Mouse (Mus musculus): ENCODE results near the gene Olfr1118. TPM values are rescaled to one million over a fixed set of nuclear protein-coding genes. Genes with fewer than 3 reads are reported as not detected.
"Not testable (repeated sequence)": the region's sequence is repeated elsewhere in the genome, so short reads cannot be mapped to it uniquely, and the experiment has no call there.

The Olfr1118 gene
- polyA plus RNA-seq (2016; fragmentation: Nextera tagmentation; extraction: Ambion mirVana), result not detected in 2 replicates

DNA sequence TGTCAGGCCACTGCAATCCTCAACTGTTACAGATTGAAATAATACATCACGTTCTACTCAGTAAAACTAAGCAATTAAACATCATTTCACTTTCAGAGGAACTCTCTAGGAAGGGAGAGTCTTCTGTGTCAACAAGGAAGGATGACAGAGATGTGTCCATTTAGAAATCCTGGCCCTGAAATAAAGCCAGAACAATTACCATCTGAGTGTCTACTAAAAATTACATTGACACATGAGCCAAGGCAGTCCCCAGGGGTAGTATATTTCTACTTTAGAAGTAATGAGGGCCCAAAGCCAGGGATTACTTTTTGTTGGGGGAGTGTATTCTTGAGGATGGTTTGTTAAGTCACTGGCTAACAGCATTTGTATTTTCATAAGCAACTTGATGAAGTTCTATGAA lies at the start of gene Olfr1118:
Gene Olfr1118, plus strand, starts transcription at position 301 of the 400 bp plus-strand sequence.
- Histone ChIP-seq H3K27ac (no peak within 1 kb of the TSS), H3K9ac (no peak within 1 kb of the TSS), H3K9me3 (no peaks in the 10 kb centered on the region), H3K4me1 (no peaks in the 10 kb centered on the region), H3K27me3 (no peaks in the 10 kb centered on the region), H3K4me2 (replicated peaks) (no peak within 1 kb of the TSS), H3K4me3 (no peak within 1 kb of the TSS), H3K36me3 (no peaks in the 10 kb centered on the region)
- WGBS, result 64% methylated on average over 1 of the region's 1 CpGs
- no peak for ATAC-seq (ENCODE audit: insufficient number of reproducible peaks, insufficient read depth, low FRiP score, low TSS enrichment)

DNA sequence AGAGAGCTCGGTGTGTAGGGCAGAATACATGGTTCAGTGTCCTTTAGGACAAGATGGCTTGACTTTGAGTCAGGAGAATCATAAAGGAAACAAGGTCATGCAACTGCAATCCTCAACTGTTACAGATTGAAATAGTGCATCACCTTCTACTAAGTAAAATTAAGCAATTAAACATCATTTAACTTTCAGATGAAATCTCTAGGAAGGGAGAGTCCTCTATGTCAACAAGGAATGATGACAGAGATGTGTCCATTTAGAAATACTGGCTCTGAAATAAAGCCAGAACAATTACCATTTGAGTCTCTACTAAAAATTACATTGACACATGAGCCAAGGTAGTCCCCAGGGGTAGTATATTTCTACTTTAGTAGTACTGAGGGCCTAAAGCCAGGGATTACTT lies 40.1 kb upstream of the Olfr1118 start, which contains the start of gene Olfr1116:
Gene Olfr1116, plus strand, starts transcription at position 301 of the 400 bp plus-strand sequence.
- Histone ChIP-seq H3K4me3 (no peak within 1 kb of the TSS), H3K9me3 (no peaks in the 10 kb centered on the region), H3K4me2 (replicated peaks) (no peak within 1 kb of the TSS), H3K27me3 (no peaks in the 10 kb centered on the region), H3K27ac (no peak within 1 kb of the TSS), H3K4me1 (no peaks in the 10 kb centered on the region), H3K9ac (no peak within 1 kb of the TSS), H3K36me3 (no peaks in the 10 kb centered on the region)
- WGBS, result 84% methylated on average over 1 of the region's 1 CpGs
- ATAC-seq (ENCODE audit: insufficient number of reproducible peaks, insufficient read depth, low FRiP score, low TSS enrichment), result no peak

- not testable (repeated sequence) for H3K4me2 ChIP-seq (replicated peaks); H3K27ac ChIP-seq; H3K36me3 ChIP-seq; ATAC-seq (ENCODE audit: insufficient number of reproducible peaks, insufficient read depth, low FRiP score, low TSS enrichment); H3K4me3 ChIP-seq; H3K9me3 ChIP-seq; H3K4me1 ChIP-seq; H3K9ac ChIP-seq; H3K27me3 ChIP-seq
These were observed 13.4 kb upstream of the Olfr1118 start for GRCm38 (mm10) chr2:87293977-87294376.

DNA sequence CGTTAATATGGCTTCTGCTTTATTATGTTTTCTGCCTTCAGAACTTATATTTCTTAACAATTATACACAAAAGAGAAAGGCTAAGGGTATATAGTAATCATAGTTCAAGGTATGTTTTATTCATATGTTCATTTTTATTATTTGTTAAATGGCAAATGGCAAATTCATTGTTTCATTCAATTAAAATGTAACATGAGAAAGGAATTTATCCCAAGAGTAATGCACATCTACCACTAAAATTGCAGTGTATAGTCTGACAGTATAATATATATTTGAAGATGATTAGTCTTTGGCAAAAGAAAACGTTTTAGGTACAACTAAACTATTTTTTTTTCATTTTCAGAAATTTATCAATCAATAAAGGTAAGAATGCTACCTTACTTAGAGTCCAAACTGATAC lies 47.1 kb downstream of the Olfr1118 start, which contains the start of gene Olfr1120:
Gene Olfr1120, plus strand, starts transcription at position 301 of the 400 bp plus-strand sequence.
- Histone ChIP-seq H3K27ac (no peak within 1 kb of the TSS), H3K9me3 (no peaks in the 10 kb centered on the region), H3K4me3 (no peak within 1 kb of the TSS), H3K9ac (no peak within 1 kb of the TSS), H3K27me3 (no peaks in the 10 kb centered on the region), H3K4me2 (replicated peaks) (no peak within 1 kb of the TSS), H3K36me3 (no peaks in the 10 kb centered on the region), H3K4me1 (no peaks in the 10 kb centered on the region)
- ATAC-seq (ENCODE audit: insufficient number of reproducible peaks, insufficient read depth, low FRiP score, low TSS enrichment), result no peak
- 57% methylated on average over 2 of the region's 2 CpGs for WGBS

- ATAC-seq (ENCODE audit: insufficient number of reproducible peaks, insufficient read depth, low FRiP score, low TSS enrichment); H3K27ac ChIP-seq; H3K4me3 ChIP-seq; H3K4me2 ChIP-seq (replicated peaks); H3K4me1 ChIP-seq; H3K36me3 ChIP-seq; H3K27me3 ChIP-seq; H3K9me3 ChIP-seq; H3K9ac ChIP-seq: not testable (repeated sequence)
- 97% methylated on average over 2 of the region's 2 CpGs for WGBS
These were observed 52.7 kb downstream of the Olfr1118 start for GRCm38 (mm10) chr2:87360121-87360520.

Other genes starting within 250 kb of the Olfr1118 start
- gene Olfr1107, start 231.8 kb upstream of the Olfr1118 start, polyA plus RNA-seq (2016; fragmentation: Nextera tagmentation; extraction: Ambion mirVana), result not detected in 2 replicates
- gene Olfr1109, start 211.6 kb upstream of the Olfr1118 start, polyA plus RNA-seq (2016; fragmentation: Nextera tagmentation; extraction: Ambion mirVana), result not detected in 2 replicates
- not detected in 2 replicates for gene Olfr259, start 193.0 kb upstream of the Olfr1118 start, polyA plus RNA-seq (2016; fragmentation: Nextera tagmentation; extraction: Ambion mirVana)
- not detected in 2 replicates for gene Olfr1110, start 167.3 kb upstream of the Olfr1118 start, polyA plus RNA-seq (2016; fragmentation: Nextera tagmentation; extraction: Ambion mirVana)
- not detected in 2 replicates for gene Olfr1111, start 155.0 kb upstream of the Olfr1118 start, polyA plus RNA-seq (2016; fragmentation: Nextera tagmentation; extraction: Ambion mirVana)
- not detected in 2 replicates for gene Olfr1112, start 119.8 kb upstream of the Olfr1118 start, polyA plus RNA-seq (2016; fragmentation: Nextera tagmentation; extraction: Ambion mirVana)
- not detected in 2 replicates for gene Olfr1113, start 98.6 kb upstream of the Olfr1118 start, polyA plus RNA-seq (2016; fragmentation: Nextera tagmentation; extraction: Ambion mirVana)
- gene Olfr1115, start 59.6 kb upstream of the Olfr1118 start, polyA plus RNA-seq (2016; fragmentation: Nextera tagmentation; extraction: Ambion mirVana), result not detected in 2 replicates
- gene Olfr1116, start 40.0 kb upstream of the Olfr1118 start, polyA plus RNA-seq (2016; fragmentation: Nextera tagmentation; extraction: Ambion mirVana), result not detected in 2 replicates
- not detected in 2 replicates for gene Olfr1120, start 47.2 kb downstream of the Olfr1118 start, polyA plus RNA-seq (2016; fragmentation: Nextera tagmentation; extraction: Ambion mirVana)
- not detected in 2 replicates for gene Olfr1121, start 62.3 kb downstream of the Olfr1118 start, polyA plus RNA-seq (2016; fragmentation: Nextera tagmentation; extraction: Ambion mirVana)
- gene Olfr1122, start 78.3 kb downstream of the Olfr1118 start, polyA plus RNA-seq (2016; fragmentation: Nextera tagmentation; extraction: Ambion mirVana), result not detected in 2 replicates
- not detected in 2 replicates for gene Olfr1123, start 109.1 kb downstream of the Olfr1118 start, polyA plus RNA-seq (2016; fragmentation: Nextera tagmentation; extraction: Ambion mirVana)
- 0.09 and 0.11 TPM in 2 replicates for gene Olfr1124, start 122.7 kb downstream of the Olfr1118 start, polyA plus RNA-seq (2016; fragmentation: Nextera tagmentation; extraction: Ambion mirVana)
- not detected in 2 replicates for gene Olfr1126, start 146.4 kb downstream of the Olfr1118 start, polyA plus RNA-seq (2016; fragmentation: Nextera tagmentation; extraction: Ambion mirVana)
- gene Pramel7, start 189.5 kb downstream of the Olfr1118 start, polyA plus RNA-seq (2016; fragmentation: Nextera tagmentation; extraction: Ambion mirVana), result not detected in 2 replicates
- gene Pramel6, start 199.0 kb downstream of the Olfr1118 start, polyA plus RNA-seq (2016; fragmentation: Nextera tagmentation; extraction: Ambion mirVana), result not detected in 2 replicates
- not detected in 2 replicates for gene Olfr153, start 224.2 kb downstream of the Olfr1118 start, polyA plus RNA-seq (2016; fragmentation: Nextera tagmentation; extraction: Ambion mirVana)
- not detected in 2 replicates for gene Olfr1128, start 238.0 kb downstream of the Olfr1118 start, polyA plus RNA-seq (2016; fragmentation: Nextera tagmentation; extraction: Ambion mirVana)

Data from embryonic facial prominence, embryonic 12.5 days (tissue).